Mouse (Mus musculus) midbrain, embryonic 16.5 days (tissue): ENCODE data around the gene Bcar3. TPM values are rescaled to one million over a fixed set of nuclear protein-coding genes. Genes with fewer than 3 reads are reported as not detected.

Source experiments
- ATAC-seq: fragments of 200-750 bp; cut with Nextera tagmentation; 2 replicates; pipeline ENCODE4 v1.8.0; 2017; ENCODE audit warnings: moderate TSS enrichment
- H3K27ac ChIP-seq: fragments of 300-500 bp; sonication (generic); 2 replicates; pipeline ENCODE4 v1.5.1; 2014; ENCODE audit warnings: mild to moderate bottlenecking, low read length, mixed read lengths
- H3K27me3 ChIP-seq: fragments of 300-500 bp; sonication (generic); 2 replicates; pipeline ENCODE4 v1.6.1; 2014; ENCODE audit warnings: low read depth, low read length, mixed read lengths; ENCODE audit not compliant: control insufficient read depth, insufficient read depth
- H3K36me3 ChIP-seq: fragments of 300-500 bp; sonication (generic); 2 replicates; pipeline ENCODE4 v1.6.1; 2014; ENCODE audit warnings: mild to moderate bottlenecking, low read length, moderate library complexity, mixed read lengths; ENCODE audit not compliant: control insufficient read depth, insufficient read depth
- H3K4me1 ChIP-seq: fragments of 300-500 bp; sonication (generic); 2 replicates; pipeline ENCODE4 v1.6.1; 2014; ENCODE audit warnings: mild to moderate bottlenecking, low read length, mixed read lengths; ENCODE audit not compliant: control insufficient read depth, insufficient read depth
- H3K4me2 ChIP-seq: fragments of 300-500 bp; sonication (generic); 2 replicates; pipeline ENCODE4 v1.6.1; 2014; ENCODE audit warnings: mild to moderate bottlenecking, low read length, mixed read lengths
- H3K4me3 ChIP-seq: fragments of 300-500 bp; sonication (generic); 2 replicates; pipeline ENCODE4 v1.5.1; 2014; ENCODE audit warnings: low read depth, mild to moderate bottlenecking, low read length, moderate library complexity, mixed read lengths
- H3K9ac ChIP-seq: fragments of 300-500 bp; sonication (generic); 2 replicates; pipeline ENCODE4 v1.6.1; 2014; ENCODE audit warnings: low read depth, low read length, mixed read lengths
- H3K9me3 ChIP-seq: fragments of 300-500 bp; sonication (generic); replicated peaks from 2 replicates; pipeline ENCODE4 v1.6.1; 2014; ENCODE audit warnings: mild to moderate bottlenecking, low read length, mixed read lengths; ENCODE audit not compliant: control insufficient read depth, poor library complexity, severe bottlenecking
- WGBS: fragments of 180-500 bp; shearing (Covaris S2); extraction: QIAGEN DNeasy Blood & Tissue Kit; methylation state at CpG from one replicate; pipeline ENCODE4 v1.1.7; 2014; 5-methylcytosine and 5-hydroxymethylcytosine counted together
- polyA plus RNA-seq: library from polyadenylated mRNA; unstranded; fragments of >200 nt; fragmentation: Nextera tagmentation; extraction: Ambion mirVana; gene quantifications from 2 replicates; pipeline ENCODE4 v1.2.1, GENCODE M21; 2015

The Bcar3 gene
- polyA plus RNA-seq, 1 experiment from 2014 or later = 7.6 TPM

DNA sequence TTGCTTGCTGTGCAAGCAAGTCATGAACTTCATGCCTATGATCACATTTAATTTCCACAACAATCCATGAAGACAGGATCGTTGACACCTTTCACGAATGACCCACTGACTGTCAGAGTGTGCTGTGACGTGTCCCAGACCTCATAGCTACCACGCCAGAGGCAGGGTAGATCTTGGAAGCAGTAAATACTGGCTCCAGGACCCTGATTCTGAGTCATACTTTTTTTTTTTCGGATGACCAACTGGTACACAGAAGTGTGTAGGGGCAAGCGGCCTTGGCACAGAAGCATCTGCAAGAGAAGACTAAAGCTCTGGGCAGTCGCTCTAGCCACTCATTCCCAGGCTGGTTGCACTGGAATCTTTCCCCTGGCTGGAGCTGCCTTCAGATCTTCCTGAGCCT lies 128.3 kb downstream of the Bcar3 start:
- WGBS = 88% methylated on average over 7 of the region's 7 CpGs
- Histone ChIP-seq H3K36me3 (no peaks in the 10 kb centered on the region), H3K27ac (no peak overlapping the region), H3K27me3 (no peaks in the 10 kb centered on the region; the same call in none of the 2 replicates), H3K4me1 (peaks cover 13% of the 10 kb centered on the region), H3K9me3 (no peaks in the 10 kb centered on the region), H3K9ac (no peak overlapping the region), H3K4me3 (no peak overlapping the region), H3K4me2 (no peak overlapping the region; the same call in 1 of the 2 replicates)
- no peak for ATAC-seq

- Histone ChIP-seq H3K4me2 (no peak overlapping the region), H3K36me3 (no peaks in the 10 kb centered on the region), H3K4me3 (no peak overlapping the region), H3K4me1 (peaks cover 17% of the 10 kb centered on the region), H3K9ac (no peak overlapping the region), H3K9me3 (no peaks in the 10 kb centered on the region), H3K27ac (no peak overlapping the region), H3K27me3 (no peaks in the 10 kb centered on the region; the same call in none of the 2 replicates)
- WGBS = 94% methylated on average over 7 of the region's 7 CpGs
- ATAC-seq = no peak
Measured at GRCm38 (mm10) chr3:122423643-122424042, 129.7 kb downstream of the Bcar3 start.

DNA sequence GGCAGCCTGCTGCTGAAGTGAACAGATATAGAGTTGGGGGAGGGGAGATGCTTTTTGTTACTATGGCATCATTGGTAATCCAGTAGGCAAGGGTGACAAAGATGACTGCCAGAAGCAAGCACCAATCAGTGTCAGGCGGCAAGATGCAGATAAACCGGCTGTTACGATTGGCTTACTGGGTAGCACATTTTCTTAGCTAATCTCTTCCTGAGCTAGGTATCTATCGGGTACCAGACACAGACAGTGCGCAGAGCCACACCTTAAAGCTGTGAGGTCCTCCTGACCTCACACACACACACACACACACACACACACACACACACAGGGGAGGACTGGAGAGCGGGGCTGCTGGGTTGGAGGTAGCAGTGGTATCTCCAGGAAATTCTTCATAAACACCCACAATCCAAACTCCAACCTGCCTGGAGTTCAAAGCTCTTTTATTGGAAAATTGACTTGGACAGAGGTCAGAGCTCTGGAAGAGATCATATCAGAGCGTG lies 134.4 kb downstream of the Bcar3 start:
- peak; percentile 63 for ATAC-seq
- Histone ChIP-seq H3K36me3 (no peaks in the 10 kb centered on the region), H3K27me3 (no peaks in the 10 kb centered on the region), H3K9me3 (no peaks in the 10 kb centered on the region), H3K27ac (no peak overlapping the region), H3K4me1 (peaks cover 4% of the 10 kb centered on the region), H3K9ac (no peak overlapping the region), H3K4me2 (0 out of 2 replicates have a peak overlapping the region, but pooled peaks have one; percentile 19), H3K4me3 (no peak overlapping the region)
- WGBS = 83% methylated on average over 7 of the region's 7 CpGs

- no peak overlapping the region for H3K4me2 ChIP-seq
- 80% methylated on average over 7 of the region's 7 CpGs for WGBS
Measured at GRCm38 (mm10) chr3:122430780-122431497, 137.0 kb downstream of the Bcar3 start.

DNA sequence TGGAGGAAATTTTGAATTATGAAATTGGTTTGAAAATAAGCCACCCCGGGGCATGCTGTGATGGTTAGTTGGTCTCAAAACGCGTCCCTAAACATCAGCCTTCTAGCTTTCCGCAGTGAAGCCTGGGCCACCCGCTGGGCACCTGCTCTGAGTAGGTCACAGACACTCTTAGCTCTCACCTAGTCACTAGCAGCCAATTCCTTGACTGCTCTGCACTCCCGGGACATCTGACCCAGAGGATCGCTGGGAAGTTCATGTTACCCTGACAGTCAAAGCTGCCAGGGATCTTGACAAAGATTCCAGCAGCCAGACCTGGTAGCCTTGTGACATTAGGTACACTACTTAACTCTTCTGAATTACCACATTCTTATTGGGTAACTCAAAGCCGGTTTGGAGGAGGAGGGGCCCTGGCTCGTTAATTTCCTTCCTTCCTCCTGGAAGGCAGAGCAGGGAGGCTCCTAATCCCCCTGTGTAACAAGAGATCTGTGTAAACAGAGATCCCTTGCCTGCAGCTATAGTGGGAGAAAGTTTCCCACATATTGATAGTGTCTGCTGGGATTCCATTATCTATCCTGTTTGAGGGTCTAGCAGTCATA lies 139.0 kb downstream of the Bcar3 start:
- Histone ChIP-seq H3K4me2 (no peak overlapping the region), H3K27me3 (no peaks in the 10 kb centered on the region), H3K4me3 (no peak overlapping the region), H3K27ac (no peak overlapping the region), H3K9me3 (no peaks in the 10 kb centered on the region), H3K9ac (no peak overlapping the region), H3K36me3 (no peaks in the 10 kb centered on the region), H3K4me1 (peaks cover 7% of the 10 kb centered on the region)
- ATAC-seq = no peak
- 24% methylated on average over 9 of the region's 9 CpGs for WGBS

More at GRCm38 (mm10) chr3:122430780-122431497, 137.0 kb downstream of the Bcar3 start:
- Histone ChIP-seq H3K9ac (no peak overlapping the region), H3K4me1 (peaks cover 6% of the 10 kb centered on the region), H3K9me3 (no peaks in the 10 kb centered on the region), H3K27ac (no peak overlapping the region), H3K4me3 (no peak overlapping the region), H3K27me3 (no peaks in the 10 kb centered on the region), H3K36me3 (no peaks in the 10 kb centered on the region)
- ATAC-seq = no peak

- Histone ChIP-seq H3K36me3 (no peaks in the 10 kb centered on the region), H3K4me3 (no peak overlapping the region), H3K4me2 (no peak overlapping the region), H3K9me3 (no peaks in the 10 kb centered on the region), H3K4me1 (0 out of 2 replicates have a peak, but pooled peaks cover 5% of the 10 kb centered on the region), H3K27me3 (no peaks in the 10 kb centered on the region), H3K9ac (no peak overlapping the region), H3K27ac (no peak overlapping the region)
- 92% methylated on average over 5 of the region's 5 CpGs for WGBS
- no peak for ATAC-seq
Measured at GRCm38 (mm10) chr3:122433975-122434626, 140.2 kb downstream of the Bcar3 start.

GRCm38 (mm10) chr3:122434983-122435935 lies 141.3 kb downstream of the Bcar3 start:
- Histone ChIP-seq H3K9me3 (no peaks in the 10 kb centered on the region), H3K36me3 (no peaks in the 10 kb centered on the region), H3K27me3 (no peaks in the 10 kb centered on the region), H3K4me2 (no peak overlapping the region), H3K27ac (no peak overlapping the region), H3K4me3 (no peak overlapping the region), H3K4me1 (0 out of 2 replicates have a peak, but pooled peaks cover 5% of the 10 kb centered on the region), H3K9ac (no peak overlapping the region)
- ATAC-seq = no peak
- WGBS = 68% methylated on average over 8 of the region's 8 CpGs

GRCm38 (mm10) chr3:122438143-122438825 lies 144.3 kb downstream of the Bcar3 start:
- no peak overlapping the region for H3K4me3 ChIP-seq
- no peak overlapping the region for H3K9ac ChIP-seq
- peak; percentile 32; the same call in 1 of the 2 replicates for ATAC-seq
- H3K36me3 ChIP-seq = no peaks in the 10 kb centered on the region
- H3K4me2 ChIP-seq = no peak overlapping the region
- 0 out of 2 replicates have a peak, but pooled peaks cover 5% of the 10 kb centered on the region for H3K4me1 ChIP-seq
- H3K9me3 ChIP-seq = no peaks in the 10 kb centered on the region
- no peaks in the 10 kb centered on the region for H3K27me3 ChIP-seq
- no peak overlapping the region for H3K27ac ChIP-seq
- WGBS = 47% methylated on average over 7 of the region's 7 CpGs
